Mouse (Mus musculus): ENCODE measurements around the gene Smarcd1.

GRCm38 (mm10) chr15:99704041-99704681, 2.2 kb downstream of the Smarcd1 start:
- TF ChIP-seq CTCF (IDR thresholded peaks at IDR 0.05; ENCODE audit: low read depth, low read length) (no peak), POLR2A (IDR thresholded peaks at IDR 0.05; ENCODE audit: extremely low read depth, insufficient read depth, low read length) (no peak)
